Mouse (Mus musculus): ENCODE data around the gene Isy1. TPM values are rescaled to one million over a fixed set of nuclear protein-coding genes. Genes with fewer than 3 reads are reported as not detected.
A peak's percentile ranks its signal among the peaks of the same experiment; 100 is the strongest.

Gene Isy1
- polyA plus RNA-seq, 1 experiment from 2014 or later, result 29.1 TPM

DNA sequence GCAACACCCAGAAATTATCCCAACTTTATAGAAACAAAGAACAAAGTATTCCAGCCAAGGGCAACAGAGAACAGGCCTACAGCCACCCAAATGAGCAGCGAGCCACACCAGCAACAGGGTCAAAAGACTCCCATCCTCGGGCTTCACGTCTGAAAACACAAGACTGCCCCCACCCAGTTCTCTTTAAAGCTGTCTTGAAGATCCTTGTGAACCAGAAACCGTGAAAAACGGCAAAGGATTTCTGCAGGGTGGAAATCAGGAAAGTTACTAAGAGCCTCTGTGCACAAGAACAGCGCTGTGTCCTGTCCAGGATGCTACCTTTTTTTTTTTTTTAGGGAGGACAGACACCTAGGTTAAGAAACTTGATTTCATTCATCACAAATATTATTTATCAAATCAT is 28.3 kb downstream of the Isy1 start:
- H3K4me2 ChIP-seq (ENCODE audit: low read depth, low read length), result peak overlapping the region; percentile 73
- no peak for ATAC-seq (replicated peaks; ENCODE audit: extremely low read depth, insufficient read depth, low FRiP score)
- H3K27ac ChIP-seq (ENCODE audit: low read length), result no peak overlapping the region; the same call in 1 of the 2 replicates
- H3K4me1 ChIP-seq (ENCODE audit: control insufficient read depth, insufficient read depth, low read length), result peaks cover 17% of the 10 kb centered on the region
- H3K4me3 ChIP-seq (ENCODE audit: low read length), result peak overlapping the region; percentile 74
- peaks cover 5% of the 10 kb centered on the region; the same call in 1 of the 2 replicates for H3K36me3 ChIP-seq (ENCODE audit: control insufficient read depth, insufficient read depth)
- H3K9me3 ChIP-seq (replicated peaks; ENCODE audit: control insufficient read depth, low read length), result no peaks in the 10 kb centered on the region
- H3K9ac ChIP-seq (ENCODE audit: low read length), result peak overlapping the region; percentile 85
- no peaks in the 10 kb centered on the region for H3K27me3 ChIP-seq (ENCODE audit: control insufficient read depth, insufficient read depth, low read length)
- 40% methylated on average over 6 of the region's 6 CpGs for WGBS

DNA sequence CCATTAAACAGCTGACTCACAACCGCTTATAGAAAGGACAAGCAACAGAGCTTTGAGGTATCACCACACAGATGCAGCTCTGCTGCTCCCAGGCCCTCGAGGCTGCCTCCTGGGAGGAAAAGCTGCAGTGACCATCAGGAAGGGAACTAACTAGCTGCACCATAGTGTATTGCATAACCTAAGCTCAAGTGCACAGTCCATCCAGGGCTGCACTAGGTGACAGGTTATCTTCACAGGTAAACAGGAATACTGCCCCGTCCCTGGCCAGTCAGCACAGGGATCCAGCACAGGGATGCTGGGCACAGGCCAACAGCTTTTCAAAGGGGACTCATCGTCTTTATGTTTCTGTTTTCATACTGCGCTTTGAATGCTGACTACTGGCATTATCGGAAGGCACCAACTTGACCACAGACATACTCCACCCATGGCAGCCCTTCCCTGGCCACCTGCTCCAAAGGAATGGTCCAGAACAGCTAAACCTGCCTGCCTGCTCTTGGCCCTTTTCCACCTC is 28.9 kb downstream of the Isy1 start:
- no peaks in the 10 kb centered on the region for H3K27me3 ChIP-seq (ENCODE audit: control insufficient read depth, insufficient read depth, low read length)
- H3K4me2 ChIP-seq (ENCODE audit: low read depth, low read length), result peak overlapping the region; percentile 73
- ATAC-seq (replicated peaks; ENCODE audit: extremely low read depth, insufficient read depth, low FRiP score), result no peak
- no peak overlapping the region for H3K9ac ChIP-seq (ENCODE audit: low read length)
- peaks cover 17% of the 10 kb centered on the region for H3K4me1 ChIP-seq (ENCODE audit: control insufficient read depth, insufficient read depth, low read length)
- H3K4me3 ChIP-seq (ENCODE audit: low read length), result peak overlapping the region; percentile 74; the same call in 1 of the 2 replicates
- H3K9me3 ChIP-seq (replicated peaks; ENCODE audit: control insufficient read depth, low read length), result no peaks in the 10 kb centered on the region
- peaks cover 5% of the 10 kb centered on the region; the same call in 1 of the 2 replicates for H3K36me3 ChIP-seq (ENCODE audit: control insufficient read depth, insufficient read depth)
- 81% methylated on average over 6 of the region's 6 CpGs for WGBS
- H3K27ac ChIP-seq (ENCODE audit: low read length), result no peak overlapping the region

DNA sequence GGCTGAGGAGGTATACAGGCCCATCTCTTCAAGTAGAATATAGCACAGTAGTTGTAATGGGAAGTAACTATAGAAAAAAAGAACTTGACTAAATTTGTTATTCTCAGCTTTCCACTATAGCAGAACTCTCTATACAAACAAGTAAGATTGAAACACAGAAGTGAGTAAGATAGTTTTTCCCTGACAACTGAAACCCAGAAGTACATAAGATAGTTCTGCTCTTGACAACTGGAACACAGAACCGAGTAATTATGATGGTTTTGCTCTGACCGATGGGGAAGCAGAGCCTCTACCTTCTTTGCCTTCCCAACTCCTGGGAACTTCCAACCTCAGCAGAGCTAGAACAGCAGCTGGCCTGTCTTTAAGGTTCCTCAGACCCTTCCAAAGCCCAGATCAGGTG is 29.5 kb downstream of the Isy1 start:
- no peak for ATAC-seq (replicated peaks; ENCODE audit: extremely low read depth, insufficient read depth, low FRiP score)
- WGBS, result 90% methylated on average over 2 of the region's 2 CpGs
- H3K4me1 ChIP-seq (ENCODE audit: control insufficient read depth, insufficient read depth, low read length), result peaks cover 17% of the 10 kb centered on the region
- H3K9ac ChIP-seq (ENCODE audit: low read length), result no peak overlapping the region
- no peaks in the 10 kb centered on the region for H3K9me3 ChIP-seq (replicated peaks; ENCODE audit: control insufficient read depth, low read length)
- H3K4me3 ChIP-seq (ENCODE audit: low read length), result no peak overlapping the region
- H3K36me3 ChIP-seq (ENCODE audit: control insufficient read depth, insufficient read depth), result peaks cover 5% of the 10 kb centered on the region; the same call in 1 of the 2 replicates
- H3K4me2 ChIP-seq (ENCODE audit: low read depth, low read length), result no peak overlapping the region
- no peak overlapping the region for H3K27ac ChIP-seq (ENCODE audit: low read length)
- no peaks in the 10 kb centered on the region for H3K27me3 ChIP-seq (ENCODE audit: control insufficient read depth, insufficient read depth, low read length)

DNA sequence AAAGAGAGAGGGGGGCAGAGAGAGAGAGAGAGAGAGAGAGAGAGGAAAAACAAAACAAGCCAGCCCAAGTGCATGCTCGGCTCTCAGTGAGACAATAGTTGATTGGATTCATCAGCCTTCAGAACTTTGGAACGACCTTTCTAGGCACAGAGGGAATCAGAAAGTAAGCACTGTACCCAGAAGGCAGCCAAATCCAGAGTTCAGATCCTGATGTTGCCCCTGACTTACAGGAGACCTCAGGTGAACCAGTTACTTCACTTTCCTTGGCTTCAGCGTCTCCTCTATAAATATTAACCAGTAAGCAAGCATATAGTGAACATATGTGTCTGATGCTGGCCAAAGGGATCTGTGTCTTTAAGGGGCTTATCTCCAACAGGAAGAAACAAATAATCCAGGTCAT is 30.1 kb downstream of the Isy1 start:
- H3K9ac ChIP-seq (ENCODE audit: low read length), result no peak overlapping the region
- no peak overlapping the region for H3K27ac ChIP-seq (ENCODE audit: low read length)
- no peak overlapping the region for H3K4me3 ChIP-seq (ENCODE audit: low read length)
- ATAC-seq (replicated peaks; ENCODE audit: extremely low read depth, insufficient read depth, low FRiP score), result no peak
- no peaks in the 10 kb centered on the region for H3K27me3 ChIP-seq (ENCODE audit: control insufficient read depth, insufficient read depth, low read length)
- peaks cover 17% of the 10 kb centered on the region for H3K4me1 ChIP-seq (ENCODE audit: control insufficient read depth, insufficient read depth, low read length)
- no peak overlapping the region for H3K4me2 ChIP-seq (ENCODE audit: low read depth, low read length)
- H3K36me3 ChIP-seq (ENCODE audit: control insufficient read depth, insufficient read depth), result peaks cover 5% of the 10 kb centered on the region; the same call in 1 of the 2 replicates
- WGBS, result 73% methylated on average over 3 of the region's 3 CpGs
- H3K9me3 ChIP-seq (replicated peaks; ENCODE audit: control insufficient read depth, low read length), result no peaks in the 10 kb centered on the region

DNA sequence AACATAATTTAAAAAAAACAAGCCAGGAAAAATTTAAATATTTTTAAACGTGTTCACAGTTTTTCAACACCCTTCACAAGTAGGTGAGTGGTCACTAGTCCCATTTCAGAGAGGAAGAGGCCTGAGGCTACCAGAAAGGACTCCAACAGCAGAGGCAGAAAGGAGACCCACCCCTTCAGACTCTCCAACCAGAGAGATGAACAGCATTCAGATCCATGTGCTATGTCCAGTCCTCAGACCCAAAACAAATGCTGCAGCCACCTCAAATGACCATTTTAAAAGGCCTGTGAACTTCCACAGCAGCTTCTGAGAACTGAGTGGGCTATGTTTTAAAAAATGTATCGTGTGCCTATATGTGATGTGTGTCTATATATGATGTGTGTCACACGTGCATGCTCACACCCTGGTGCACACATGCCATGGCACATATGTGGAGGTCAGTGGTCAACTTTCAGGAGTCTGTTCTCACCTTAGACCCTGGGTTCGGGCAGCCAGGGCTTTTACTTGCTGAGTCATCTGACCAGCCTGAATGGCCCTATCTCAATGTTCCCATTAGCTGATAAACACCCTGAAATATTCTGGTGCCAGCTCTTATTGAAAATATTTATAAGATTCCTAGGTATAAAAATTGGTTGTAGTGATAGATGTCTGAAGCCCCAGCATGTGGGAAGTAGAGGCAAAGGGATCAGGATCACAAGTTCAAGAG is 30.7 kb downstream of the Isy1 start:
- no peak overlapping the region for H3K4me3 ChIP-seq (ENCODE audit: low read length)
- no peaks in the 10 kb centered on the region for H3K27me3 ChIP-seq (ENCODE audit: control insufficient read depth, insufficient read depth, low read length)
- no peak for ATAC-seq (replicated peaks; ENCODE audit: extremely low read depth, insufficient read depth, low FRiP score)
- H3K36me3 ChIP-seq (ENCODE audit: control insufficient read depth, insufficient read depth), result peaks cover 5% of the 10 kb centered on the region; the same call in 1 of the 2 replicates
- H3K4me2 ChIP-seq (ENCODE audit: low read depth, low read length), result no peak overlapping the region
- WGBS, result 75% methylated on average over 4 of the region's 4 CpGs
- no peak overlapping the region for H3K9ac ChIP-seq (ENCODE audit: low read length)
- H3K9me3 ChIP-seq (replicated peaks; ENCODE audit: control insufficient read depth, low read length), result no peaks in the 10 kb centered on the region
- H3K4me1 ChIP-seq (ENCODE audit: control insufficient read depth, insufficient read depth, low read length), result peaks cover 17% of the 10 kb centered on the region
- H3K27ac ChIP-seq (ENCODE audit: low read length), result no peak overlapping the region

DNA sequence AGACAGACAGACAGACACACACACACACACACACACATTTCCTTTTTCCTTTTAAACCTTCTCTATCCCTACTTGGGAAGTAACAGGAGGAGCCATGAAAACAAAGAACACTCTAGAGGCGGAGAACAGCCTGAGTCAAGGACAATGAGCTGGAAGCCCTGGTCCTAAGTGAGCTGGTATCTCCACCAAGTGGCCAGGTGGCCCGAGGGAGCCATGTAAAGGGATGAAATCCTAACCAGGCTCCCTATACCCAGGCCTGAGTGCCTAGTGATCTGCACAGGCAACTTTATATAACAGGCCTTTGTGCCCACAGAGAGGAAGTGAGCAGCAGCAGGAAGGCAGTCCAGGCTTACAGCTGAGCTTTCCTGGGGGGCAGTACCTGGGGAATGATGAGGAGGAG is 31.7 kb downstream of the Isy1 start:
- no peak for ATAC-seq (replicated peaks; ENCODE audit: extremely low read depth, insufficient read depth, low FRiP score)
- WGBS, result 40% methylated on average over 2 of the region's 2 CpGs
- Histone ChIP-seq H3K4me2 (ENCODE audit: low read depth, low read length) (no peak overlapping the region), H3K4me3 (ENCODE audit: low read length) (no peak overlapping the region), H3K36me3 (ENCODE audit: control insufficient read depth, insufficient read depth) (peaks cover 5% of the 10 kb centered on the region; the same call in 1 of the 2 replicates), H3K27me3 (ENCODE audit: control insufficient read depth, insufficient read depth, low read length) (no peaks in the 10 kb centered on the region), H3K4me1 (ENCODE audit: control insufficient read depth, insufficient read depth, low read length) (peaks cover 13% of the 10 kb centered on the region), H3K9ac (ENCODE audit: low read length) (no peak overlapping the region), H3K27ac (ENCODE audit: low read length) (no peak overlapping the region), H3K9me3 (replicated peaks; ENCODE audit: control insufficient read depth, low read length) (no peaks in the 10 kb centered on the region)

DNA sequence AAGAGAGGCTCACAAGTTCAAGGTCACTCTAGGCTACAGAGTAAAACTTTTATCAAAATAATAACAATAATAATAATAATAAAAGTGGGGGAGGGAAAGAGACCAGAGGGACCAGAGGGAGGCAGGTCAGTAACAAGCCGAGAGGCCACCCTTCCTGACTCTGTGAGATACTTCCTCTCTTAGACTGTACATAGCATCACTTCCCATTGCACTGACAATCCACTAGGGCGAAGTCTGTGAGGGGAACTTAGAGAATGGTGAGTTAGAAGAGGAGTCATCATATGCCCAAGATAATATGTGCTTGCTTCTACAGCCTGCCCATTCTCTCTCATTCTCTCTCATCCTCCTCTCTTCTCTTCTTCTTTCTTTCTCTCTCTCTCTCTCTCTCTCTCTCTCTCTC is 32.6 kb downstream of the Isy1 start:
- H3K9me3 ChIP-seq (replicated peaks; ENCODE audit: control insufficient read depth, low read length), result no peaks in the 10 kb centered on the region
- peaks cover 13% of the 10 kb centered on the region for H3K4me1 ChIP-seq (ENCODE audit: control insufficient read depth, insufficient read depth, low read length)
- no peak overlapping the region for H3K4me2 ChIP-seq (ENCODE audit: low read depth, low read length)
- H3K27ac ChIP-seq (ENCODE audit: low read length), result no peak overlapping the region
- H3K27me3 ChIP-seq (ENCODE audit: control insufficient read depth, insufficient read depth, low read length), result no peaks in the 10 kb centered on the region
- peaks cover 5% of the 10 kb centered on the region; the same call in 1 of the 2 replicates for H3K36me3 ChIP-seq (ENCODE audit: control insufficient read depth, insufficient read depth)
- WGBS, result 56% methylated on average over 2 of the region's 2 CpGs
- H3K4me3 ChIP-seq (ENCODE audit: low read length), result no peak overlapping the region
- no peak overlapping the region for H3K9ac ChIP-seq (ENCODE audit: low read length)
- no peak for ATAC-seq (replicated peaks; ENCODE audit: extremely low read depth, insufficient read depth, low FRiP score)

DNA sequence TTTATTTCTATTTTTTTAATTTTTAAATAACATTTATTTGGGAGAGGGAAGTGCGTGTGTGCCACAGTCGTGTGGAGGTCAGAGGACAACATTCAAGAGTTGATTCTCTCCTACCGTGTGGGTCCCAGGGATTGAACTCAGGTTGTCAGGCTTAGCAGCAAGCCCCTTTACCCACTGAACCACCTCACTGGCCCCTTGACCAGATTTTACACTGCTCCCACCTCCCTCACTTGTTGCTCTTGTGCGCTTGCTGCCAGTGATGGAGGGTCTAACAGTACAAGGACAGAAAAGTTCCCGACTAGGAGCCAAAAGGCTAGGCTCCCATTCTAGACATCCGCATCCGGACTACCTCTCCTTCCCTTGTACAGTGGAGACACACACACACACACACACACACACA is 33.1 kb downstream of the Isy1 start:
- Histone ChIP-seq H3K36me3 (ENCODE audit: control insufficient read depth, insufficient read depth) (peaks cover 5% of the 10 kb centered on the region; the same call in 1 of the 2 replicates), H3K27me3 (ENCODE audit: control insufficient read depth, insufficient read depth, low read length) (no peaks in the 10 kb centered on the region), H3K9ac (ENCODE audit: low read length) (no peak overlapping the region), H3K9me3 (replicated peaks; ENCODE audit: control insufficient read depth, low read length) (no peaks in the 10 kb centered on the region), H3K4me1 (ENCODE audit: control insufficient read depth, insufficient read depth, low read length) (peaks cover 13% of the 10 kb centered on the region), H3K4me2 (ENCODE audit: low read depth, low read length) (no peak overlapping the region), H3K27ac (ENCODE audit: low read length) (no peak overlapping the region), H3K4me3 (ENCODE audit: low read length) (no peak overlapping the region)
- no peak for ATAC-seq (replicated peaks; ENCODE audit: extremely low read depth, insufficient read depth, low FRiP score)
- 82% methylated on average over 7 of the region's 7 CpGs for WGBS

DNA sequence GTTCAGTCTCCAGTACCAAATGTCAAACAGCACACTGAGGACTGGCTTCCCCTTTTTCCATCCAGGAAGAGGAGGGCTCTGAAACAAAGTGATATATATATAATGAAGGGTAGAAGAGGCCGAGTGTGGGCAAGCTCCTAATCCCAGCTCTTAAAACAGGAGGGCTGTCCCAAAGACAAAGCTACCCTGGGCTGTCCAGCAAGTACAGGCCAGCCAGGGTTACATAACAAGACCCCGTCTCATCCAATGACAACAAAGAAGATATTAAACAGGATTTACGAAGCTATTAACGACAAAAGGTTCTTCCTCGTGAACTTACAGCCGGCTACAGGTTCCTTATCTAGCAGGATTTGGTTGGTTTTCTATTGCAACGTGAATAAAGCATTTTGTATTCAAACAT is 33.7 kb downstream of the Isy1 start:
- Histone ChIP-seq H3K4me3 (ENCODE audit: low read length) (no peak overlapping the region), H3K36me3 (ENCODE audit: control insufficient read depth, insufficient read depth) (peaks cover 5% of the 10 kb centered on the region; the same call in 1 of the 2 replicates), H3K9ac (ENCODE audit: low read length) (no peak overlapping the region), H3K4me2 (ENCODE audit: low read depth, low read length) (no peak overlapping the region), H3K4me1 (ENCODE audit: control insufficient read depth, insufficient read depth, low read length) (peaks cover 7% of the 10 kb centered on the region), H3K9me3 (replicated peaks; ENCODE audit: control insufficient read depth, low read length) (no peaks in the 10 kb centered on the region), H3K27me3 (ENCODE audit: control insufficient read depth, insufficient read depth, low read length) (no peaks in the 10 kb centered on the region), H3K27ac (ENCODE audit: low read length) (no peak overlapping the region)
- ATAC-seq (replicated peaks; ENCODE audit: extremely low read depth, insufficient read depth, low FRiP score), result no peak
- WGBS, result 75% methylated on average over 7 of the region's 7 CpGs

All from heart, embryonic 16.5 days (tissue).